Mouse (Mus musculus): ENCODE results near the gene Dnaaf1.

DNA sequence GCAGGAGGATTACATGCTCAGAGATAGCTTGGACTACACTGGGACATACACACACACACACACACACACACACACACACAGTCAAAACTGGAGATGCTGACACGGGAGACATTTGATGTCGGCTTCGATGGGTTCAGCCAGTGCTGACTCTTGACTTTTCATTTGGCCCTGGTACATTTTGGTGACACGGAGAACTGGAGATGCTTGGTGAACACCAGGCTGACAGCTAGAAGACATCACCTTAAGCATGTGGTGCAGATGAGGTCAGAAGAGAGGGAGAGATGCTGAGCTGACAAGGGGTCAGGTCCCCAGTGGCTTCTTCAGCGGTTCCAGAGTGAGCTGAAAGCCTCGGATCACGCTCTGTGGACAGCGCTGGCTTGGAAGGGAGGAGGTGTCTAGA, 48.0 kb downstream of the Dnaaf1 start:
- TF ChIP-seq CTCF (IDR thresholded peaks at IDR 0.05; ENCODE audit: control insufficient read depth, insufficient read depth, low read length) = no peak
- TF ChIP-seq POLR2A (IDR thresholded peaks at IDR 0.05; ENCODE audit: borderline replicate concordance, control insufficient read depth, low read depth, low read length) = no peak

All from bone marrow, adult 2 months (tissue).